Mouse (Mus musculus) heart, postnatal 14 days (tissue): ENCODE measurements around the gene Gmnn. TPM values are rescaled to one million over a fixed set of nuclear protein-coding genes. Genes with fewer than 3 reads are reported as not detected.

ENCODE experiments used
- DNase-seq, 2 experiments: peaks; one replicate each; pipeline ENCODE4 v3.0.0; 2021 to 2022
- intact Hi-C: fragments of 180-260 bp; cut with DNase I; formaldehyde crosslinking; loops from one replicate; pipeline ENCODE4 v1.15.1; 2025
- total RNA-seq, 2 experiments: library from RNA; stranded (reverse); gene quantifications; 2 replicates each; pipeline ENCODE4 v1.2.3; 2021

Gene Gmnn
- total RNA-seq, 2 experiments from 2014 or later = 32.6 to 34.4 TPM

DNA sequence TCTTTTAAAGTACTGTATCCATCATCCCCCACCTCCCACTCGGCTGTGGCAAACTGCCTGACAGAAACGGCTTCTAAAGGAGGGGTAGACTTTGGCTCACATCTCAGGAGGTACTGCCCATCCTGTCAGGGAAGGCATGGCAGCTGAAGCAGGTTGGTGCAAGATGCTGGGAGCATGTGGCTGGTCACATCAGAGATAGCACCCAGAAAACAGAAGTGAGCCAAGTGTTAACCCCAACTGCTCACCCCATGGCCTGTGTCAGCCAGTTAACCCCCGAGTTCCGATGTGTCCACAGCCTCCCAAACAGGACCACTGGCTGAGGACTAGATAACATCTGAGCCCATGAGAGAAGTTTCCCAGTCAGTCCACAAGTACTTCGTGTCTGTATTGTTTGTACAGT is 46.1 kb downstream of the Gmnn start:
- intact Hi-C loops = no loop called here
- DNase-seq = no peak

DNA sequence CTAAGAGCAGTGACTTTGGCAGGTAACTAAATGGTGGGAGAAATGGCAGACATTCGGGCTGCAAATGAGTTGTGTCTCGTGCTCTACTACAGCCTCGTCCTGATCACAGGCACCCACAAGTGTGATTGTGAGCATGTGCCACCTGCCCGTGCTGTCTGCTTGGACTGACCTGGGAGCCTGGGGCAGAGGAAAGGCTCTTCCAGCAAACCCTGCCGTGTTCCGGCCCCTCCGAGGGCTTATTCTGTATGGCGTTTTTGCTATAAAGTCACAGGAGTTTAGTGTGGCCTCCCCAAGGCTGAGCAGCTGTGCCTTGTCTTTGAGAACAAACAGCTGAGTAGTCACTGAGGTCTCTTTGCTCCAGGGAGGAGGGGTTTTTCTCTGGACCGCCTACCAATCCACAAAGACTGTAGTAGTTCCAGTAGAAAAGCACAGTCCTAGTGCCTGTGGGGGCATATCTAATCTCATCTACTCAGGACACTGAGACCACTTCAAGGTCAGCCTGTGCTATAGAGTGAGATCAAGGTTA is 47.3 kb downstream of the Gmnn start:
- DNase-seq = no peak
- intact Hi-C loops = loop anchor here (5.0 kb wide), 1 partner anchor 63 kb away; no protein-coding TSS in a partner anchor

DNA sequence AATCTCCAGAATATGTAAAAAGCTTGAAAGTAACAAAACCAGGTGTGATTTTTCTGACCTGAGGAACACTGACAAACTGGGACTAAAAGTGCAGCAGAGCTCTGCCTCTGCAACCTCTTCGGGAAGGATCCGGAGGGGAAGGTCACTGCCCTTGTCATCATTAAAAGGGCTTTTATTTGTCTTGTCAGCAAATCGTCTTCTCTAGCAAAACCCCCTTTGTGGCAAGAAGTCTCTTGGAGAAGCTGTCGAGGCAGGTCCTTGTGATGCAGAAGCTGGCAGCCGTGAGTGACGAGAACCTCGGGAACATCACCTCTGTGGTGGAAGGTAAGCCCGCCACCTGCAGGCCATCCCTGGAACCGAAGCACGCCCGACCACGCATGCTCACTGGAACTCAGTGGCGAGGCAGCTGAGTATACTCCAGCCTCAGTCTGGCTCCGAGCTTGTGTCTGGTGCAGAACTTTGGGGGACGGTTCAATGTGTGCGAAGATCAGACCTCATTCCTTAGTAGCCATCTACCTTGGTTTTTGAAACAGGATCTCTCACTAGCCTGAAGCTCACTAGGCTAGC is 48.2 kb downstream of the Gmnn start:
- peak; percentile 88 to 95 for DNase-seq
- intact Hi-C loops = loop anchor here (2.0 to 5.0 kb wide), 2 partner anchors 64 to 231 kb away; no protein-coding TSS in a partner anchor

DNA sequence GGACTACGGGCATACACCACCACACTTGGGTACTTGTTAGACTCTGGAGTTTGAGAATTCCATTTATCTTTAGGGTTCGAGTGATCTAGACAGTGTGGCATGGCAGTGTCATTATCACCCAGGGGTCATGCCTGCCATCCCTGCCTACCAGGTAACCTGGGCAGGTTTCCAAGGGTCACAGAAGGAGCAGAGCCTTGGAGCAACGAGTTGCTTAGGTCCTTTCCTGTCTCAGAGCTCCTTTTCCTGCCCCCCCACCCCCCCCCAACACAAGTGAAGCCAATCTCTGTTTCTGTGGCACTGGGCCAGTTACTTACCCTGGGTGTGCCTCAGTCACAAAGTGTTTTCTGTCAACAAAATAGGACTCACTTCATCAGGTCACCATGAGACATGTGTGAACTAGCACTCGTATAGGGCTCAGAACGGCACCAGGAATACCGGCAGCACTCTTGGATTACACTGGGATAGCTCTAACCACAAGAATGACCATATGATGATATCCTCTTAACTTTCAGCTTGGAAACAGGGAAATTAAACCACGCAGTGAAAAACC is 49.1 kb downstream of the Gmnn start:
- intact Hi-C loops = loop anchor here (2.0 to 5.0 kb wide), 2 partner anchors 65 to 230 kb away; no protein-coding TSS in a partner anchor
- peak in 1 of 2 experiments; percentile 11 for DNase-seq

DNA sequence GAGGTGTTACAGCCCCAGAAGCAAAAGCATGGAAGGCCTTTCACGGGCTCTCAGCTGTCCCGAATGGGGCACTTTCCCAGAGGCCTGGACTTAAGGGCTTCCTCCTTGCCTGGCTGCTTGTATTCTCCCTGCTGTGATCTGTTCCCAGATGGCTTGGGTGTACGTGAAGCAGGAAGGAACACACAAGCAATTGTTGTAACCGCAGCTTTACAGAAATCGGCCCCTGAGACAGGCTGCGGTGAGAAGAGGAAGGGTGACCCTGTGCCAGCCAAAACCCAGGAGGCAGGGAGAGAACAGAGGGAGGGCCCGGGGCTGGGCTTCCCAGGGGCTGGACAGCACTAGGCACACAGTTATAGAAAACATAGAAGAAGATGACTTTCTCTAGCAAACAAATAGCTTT is 50.8 kb downstream of the Gmnn start:
- no peak for DNase-seq
- intact Hi-C loops = loop anchor here (5.0 kb wide), 1 partner anchor 66 kb away; no protein-coding TSS in a partner anchor

DNA sequence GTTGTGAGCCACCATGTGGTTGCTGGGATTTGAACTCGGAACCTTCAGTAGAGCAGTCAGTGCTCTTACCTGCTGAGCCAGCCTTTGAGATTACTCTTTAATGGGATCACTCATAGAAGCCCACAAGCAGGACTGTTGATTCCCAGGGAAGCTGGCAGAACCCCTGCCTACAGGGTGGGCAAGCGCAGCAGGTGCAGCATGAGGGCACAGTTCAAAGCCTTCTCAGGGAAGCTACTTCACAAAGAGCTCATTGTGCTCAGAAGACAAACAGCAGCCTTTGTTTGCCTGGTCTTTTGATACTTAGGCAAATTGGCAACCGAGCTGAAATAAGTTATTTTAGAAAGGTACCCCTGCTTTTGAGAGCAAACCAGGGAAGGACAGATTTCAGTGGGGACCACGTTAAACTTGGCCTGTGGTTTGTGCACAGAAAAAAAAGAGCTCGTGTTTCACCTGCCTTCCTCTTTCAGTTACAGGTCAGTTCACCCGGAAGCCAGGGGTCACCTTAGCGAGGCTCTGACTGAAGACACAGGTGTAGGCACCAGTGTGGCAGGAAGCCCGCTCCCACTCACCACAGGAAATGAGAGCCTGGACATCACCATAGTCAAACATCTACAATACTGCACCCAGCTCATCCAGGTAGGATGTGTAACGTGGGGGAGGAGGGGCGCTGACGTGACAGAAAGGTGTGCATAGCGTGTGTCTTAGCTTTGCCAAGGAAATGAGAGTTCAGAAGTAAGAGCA is 51.9 kb downstream of the Gmnn start:
- intact Hi-C loops = loop anchor here (5.0 kb wide), 1 partner anchor 67 kb away; no protein-coding TSS in a partner anchor
- no peak for DNase-seq

DNA sequence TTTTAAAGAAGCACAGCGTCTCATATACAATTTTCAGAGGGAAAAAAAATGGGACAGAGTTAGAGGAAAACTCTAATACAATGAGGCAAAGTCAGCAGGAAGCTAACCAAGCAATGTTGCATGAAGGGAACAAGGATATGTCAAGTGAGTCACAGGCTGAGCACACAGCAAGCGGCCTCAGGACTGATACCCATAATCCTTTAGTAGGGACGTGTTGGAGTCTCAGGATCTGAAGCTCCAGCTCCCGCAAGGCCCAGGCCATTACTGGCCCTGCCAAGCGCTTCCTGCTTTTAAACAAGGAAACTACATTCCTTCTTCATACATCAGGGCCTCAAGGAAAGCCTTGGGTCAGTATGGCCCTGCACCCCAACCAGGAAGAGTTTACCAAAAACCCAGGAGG is 59.6 kb downstream of the Gmnn start:
- intact Hi-C loops = no loop called here
- DNase-seq = no peak

Other genes starting within 250 kb of the Gmnn start
- 1 to 10 TPM; 8.9 to 9.2 TPM for gene Ripor2, start 179.7 kb downstream of the Gmnn start, total RNA-seq
- gene Armh2, start 20.7 kb downstream of the Gmnn start, total RNA-seq = not detected
- 100 to 1,000 TPM; 138 to 142 TPM for gene BC005537, start 39.7 kb upstream of the Gmnn start, total RNA-seq
- 100 to 1,000 TPM; 322 to 329 TPM for gene Acot13, start 69.6 kb upstream of the Gmnn start, total RNA-seq
- 10 to 100 TPM; 15.2 TPM for gene Tdp2, start 69.8 kb upstream of the Gmnn start, total RNA-seq
- gene D130043K22Rik, start 83.2 kb upstream of the Gmnn start, total RNA-seq = not detected
- 10 to 100 TPM; 18.2 to 20.5 TPM for gene Aldh5a1, start 175.7 kb upstream of the Gmnn start, total RNA-seq
- 1 to 10 TPM; 1.2 to 1.5 TPM for gene Gpld1, start 181.2 kb upstream of the Gmnn start, total RNA-seq